Mouse (Mus musculus) midbrain, embryonic 13.5 days (tissue): Measurements from ENCODE around the gene Ccnk. TPM values are rescaled to one million over a fixed set of nuclear protein-coding genes. Genes with fewer than 3 reads are reported as not detected.
A peak's percentile ranks its signal among the peaks of the same experiment; 100 is the strongest.

ENCODE experiments used
- ATAC-seq: fragments of 200-750 bp; cut with Nextera tagmentation; 2 replicates; pipeline ENCODE4 v1.8.0; 2017; ENCODE audit warnings: mild to moderate bottlenecking, moderate TSS enrichment, moderate library complexity
- H3K27ac ChIP-seq: fragments of 300-500 bp; sonication (generic); 2 replicates; pipeline ENCODE4 v1.5.1; 2015; ENCODE audit warnings: inconsistent platforms, mild to moderate bottlenecking, moderate library complexity
- H3K27me3 ChIP-seq: fragments of 300-500 bp; sonication (generic); 2 replicates; pipeline ENCODE4 v1.6.1; 2015; ENCODE audit warnings: mild to moderate bottlenecking, inconsistent platforms
- H3K36me3 ChIP-seq: fragments of 300-500 bp; sonication (generic); 2 replicates; pipeline ENCODE4 v1.6.1; 2015; ENCODE audit warnings: mild to moderate bottlenecking, inconsistent platforms
- H3K4me1 ChIP-seq: fragments of 300-500 bp; sonication (generic); replicated peaks from 2 replicates; pipeline ENCODE4 v1.6.1; 2015; ENCODE audit warnings: inconsistent platforms
- H3K4me2 ChIP-seq: fragments of 300-500 bp; sonication (generic); replicated peaks from 2 replicates; pipeline ENCODE4 v1.6.1; 2015; ENCODE audit warnings: moderate library complexity, mild to moderate bottlenecking, inconsistent platforms
- H3K4me3 ChIP-seq: fragments of 300-500 bp; sonication (generic); replicated peaks from 2 replicates; pipeline ENCODE4 v1.5.1; 2015; ENCODE audit warnings: mild to moderate bottlenecking, inconsistent platforms
- H3K9ac ChIP-seq: fragments of 300-500 bp; sonication (generic); replicated peaks from 2 replicates; pipeline ENCODE4 v1.6.1; 2015; ENCODE audit warnings: mild to moderate bottlenecking, inconsistent platforms
- H3K9me3 ChIP-seq: fragments of 300-500 bp; sonication (generic); 2 replicates; pipeline ENCODE4 v1.6.1; 2016; ENCODE audit warnings: mild to moderate bottlenecking, inconsistent platforms
- WGBS: fragments of 180-500 bp; shearing (Covaris S2); methylation state at CpG from one replicate; pipeline ENCODE4 v1.1.7; 2015; 5-methylcytosine and 5-hydroxymethylcytosine counted together
- polyA plus RNA-seq: library from polyadenylated mRNA; unstranded; fragments of >200 nt; fragmentation: Nextera tagmentation; extraction: Ambion mirVana; gene quantifications from 2 replicates; pipeline ENCODE4 v1.2.1, GENCODE M21; 2015

Gene Ccnk
- polyA plus RNA-seq: 4.4 and 4.7 TPM in 2 replicates

DNA sequence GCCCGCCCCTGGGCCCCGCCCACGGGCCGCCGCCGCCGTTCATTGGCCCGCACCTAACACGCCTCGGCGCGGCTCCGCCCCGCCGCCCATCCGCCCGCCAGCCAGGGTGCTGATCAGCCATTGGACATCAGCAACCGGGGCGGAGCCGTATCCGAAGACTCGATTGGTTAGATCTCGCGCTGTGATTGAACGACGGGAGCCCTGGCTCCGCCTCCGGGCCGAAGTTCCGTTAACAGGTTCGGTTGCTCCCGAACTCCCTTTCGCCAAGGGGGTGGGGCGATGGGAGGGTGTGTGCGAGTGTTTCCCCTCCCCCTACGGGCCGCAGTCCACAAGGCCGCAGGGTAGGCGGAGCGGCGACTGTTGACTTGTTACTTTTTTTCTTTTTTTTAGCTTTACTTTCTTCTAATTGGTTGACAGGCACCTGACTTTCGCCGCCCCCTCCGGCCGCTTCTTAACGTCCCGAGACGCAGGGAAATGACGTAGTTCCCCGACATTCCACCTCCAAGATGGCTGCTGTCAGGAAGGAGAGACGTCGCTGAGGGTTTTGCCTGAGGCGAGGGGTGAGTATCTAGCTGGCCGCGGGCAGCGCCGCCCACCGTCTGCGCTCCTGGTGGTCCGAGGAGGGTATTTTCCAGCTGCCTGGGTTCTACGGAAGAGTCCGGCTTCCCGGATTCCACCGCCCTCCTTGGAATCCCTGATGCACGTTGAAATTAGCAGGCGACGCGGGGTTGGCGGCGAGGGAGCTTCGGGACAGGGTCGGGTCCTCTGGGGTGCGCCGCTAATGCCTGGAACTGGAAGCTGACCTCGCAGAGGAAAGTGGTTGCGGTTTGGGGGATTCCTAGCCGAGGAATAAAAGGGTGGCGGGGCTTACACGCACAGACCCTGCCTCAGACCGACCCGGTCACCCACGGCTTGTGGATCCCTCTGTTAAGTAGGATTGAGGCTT is at the start of gene Ccnk:
Gene Ccnk (plus strand): TSS at position 259 of the 946 bp plus-strand sequence.
- H3K27me3 ChIP-seq: no peaks in the 10 kb centered on the region
- H3K4me2 ChIP-seq: peak within 1 kb of the TSS; percentile 86
- ATAC-seq: peak; percentile 98
- peak within 1 kb of the TSS; percentile 97 for H3K9ac ChIP-seq
- WGBS: under 1% methylated on average over 80 of the region's 82 CpGs
- peaks cover 35% of the 10 kb centered on the region for H3K4me1 ChIP-seq
- peak within 1 kb of the TSS; percentile 84 for H3K27ac ChIP-seq
- H3K9me3 ChIP-seq: no peaks in the 10 kb centered on the region
- peak within 1 kb of the TSS; percentile 99 for H3K4me3 ChIP-seq
- H3K36me3 ChIP-seq: peaks cover 16% of the 10 kb centered on the region

DNA sequence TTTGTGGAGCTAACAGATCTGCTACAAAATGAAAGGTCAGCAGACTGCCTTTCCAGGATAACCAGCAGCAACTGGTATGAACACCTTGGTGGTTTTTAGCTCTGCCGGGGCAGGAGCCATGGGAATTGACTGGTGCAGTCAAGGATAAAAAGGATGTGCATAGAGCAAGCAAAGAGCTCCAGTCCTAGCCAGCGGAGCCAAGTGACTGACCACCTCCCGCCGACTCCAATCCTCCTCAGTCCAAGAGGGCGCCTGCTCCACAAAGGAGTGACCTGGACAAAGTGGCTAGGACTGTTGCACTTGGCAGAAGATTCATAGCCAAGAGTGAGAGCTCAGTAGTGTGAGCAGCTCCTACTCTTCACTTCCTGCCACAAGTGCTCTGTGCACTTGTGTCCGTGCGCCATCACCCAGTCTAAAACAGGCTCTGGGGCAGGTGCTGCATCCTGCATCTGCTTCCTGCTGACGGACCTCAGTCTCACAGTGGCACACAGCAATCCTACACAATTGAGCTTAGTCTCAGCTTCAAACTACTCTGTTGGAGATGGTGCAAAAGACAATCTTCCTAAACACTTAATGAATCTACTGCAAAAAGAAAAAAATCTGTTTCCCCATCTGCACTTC is 46.8 kb upstream of the Ccnk start:
- Histone ChIP-seq H3K9me3 (no peaks in the 10 kb centered on the region), H3K4me1 (no peaks in the 10 kb centered on the region), H3K27me3 (no peaks in the 10 kb centered on the region), H3K27ac (no peak overlapping the region), H3K4me2 (no peak overlapping the region), H3K4me3 (no peak overlapping the region), H3K36me3 (peaks cover 27% of the 10 kb centered on the region), H3K9ac (no peak overlapping the region)
- WGBS: 88% methylated on average over 8 of the region's 8 CpGs
- no peak for ATAC-seq

DNA sequence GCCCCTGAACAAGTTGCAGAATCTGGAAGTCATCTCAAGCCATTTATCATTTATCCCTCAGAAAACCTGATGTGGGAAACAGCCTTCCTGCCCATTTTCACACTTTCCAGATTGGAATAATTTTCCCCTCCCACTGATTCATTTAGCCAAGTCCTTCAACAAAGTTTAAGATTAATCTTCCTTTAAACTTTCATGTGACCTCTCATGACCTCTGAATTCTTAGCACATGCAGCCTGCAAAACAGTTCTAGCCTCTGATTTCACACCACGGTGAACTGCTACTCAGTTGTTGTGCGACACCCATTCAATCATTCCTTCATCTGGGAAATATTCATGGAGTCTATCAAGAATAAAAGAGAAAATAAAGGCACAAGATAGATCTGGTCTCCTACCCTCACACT is 46.2 kb upstream of the Ccnk start:
- no peaks in the 10 kb centered on the region for H3K4me1 ChIP-seq
- no peak overlapping the region for H3K4me2 ChIP-seq
- H3K27me3 ChIP-seq: no peaks in the 10 kb centered on the region
- no peak overlapping the region for H3K4me3 ChIP-seq
- H3K36me3 ChIP-seq: peaks cover 21% of the 10 kb centered on the region
- WGBS: 77% methylated on average over 2 of the region's 2 CpGs
- no peaks in the 10 kb centered on the region for H3K9me3 ChIP-seq
- H3K9ac ChIP-seq: no peak overlapping the region
- no peak overlapping the region for H3K27ac ChIP-seq
- no peak for ATAC-seq

GRCm38 (mm10) chr12:108135610-108136208 is 43.7 kb upstream of the Ccnk start:
- H3K4me1 ChIP-seq: no peaks in the 10 kb centered on the region
- 86% methylated on average over 6 of the region's 6 CpGs for WGBS
- H3K4me2 ChIP-seq: no peak overlapping the region
- no peak overlapping the region for H3K9ac ChIP-seq
- no peaks in the 10 kb centered on the region for H3K9me3 ChIP-seq
- H3K36me3 ChIP-seq: peaks cover 8% of the 10 kb centered on the region
- H3K4me3 ChIP-seq: no peak overlapping the region
- ATAC-seq: no peak
- no peak overlapping the region for H3K27ac ChIP-seq
- H3K27me3 ChIP-seq: no peaks in the 10 kb centered on the region

- no peak overlapping the region for H3K4me3 ChIP-seq
- ATAC-seq: no peak
- peaks cover 18% of the 10 kb centered on the region for H3K36me3 ChIP-seq
- no peak overlapping the region for H3K27ac ChIP-seq
- WGBS: 94% methylated on average over 5 of the region's 5 CpGs
- H3K4me1 ChIP-seq: no peaks in the 10 kb centered on the region
- no peak overlapping the region for H3K9ac ChIP-seq
- no peaks in the 10 kb centered on the region for H3K27me3 ChIP-seq
- no peak overlapping the region for H3K4me2 ChIP-seq
- H3K9me3 ChIP-seq: no peaks in the 10 kb centered on the region
Observed at GRCm38 (mm10) chr12:108143624-108144498, 35.5 kb upstream of the Ccnk start.

- Histone ChIP-seq H3K4me3 (no peak overlapping the region), H3K27me3 (no peaks in the 10 kb centered on the region), H3K9ac (no peak overlapping the region), H3K27ac (no peak overlapping the region), H3K9me3 (no peaks in the 10 kb centered on the region), H3K36me3 (peaks cover 20% of the 10 kb centered on the region), H3K4me1 (no peaks in the 10 kb centered on the region), H3K4me2 (no peak overlapping the region)
- 97% methylated on average over 3 of the region's 3 CpGs for WGBS
- ATAC-seq: no peak
Observed at GRCm38 (mm10) chr12:108145198-108145597, 34.2 kb upstream of the Ccnk start.

DNA sequence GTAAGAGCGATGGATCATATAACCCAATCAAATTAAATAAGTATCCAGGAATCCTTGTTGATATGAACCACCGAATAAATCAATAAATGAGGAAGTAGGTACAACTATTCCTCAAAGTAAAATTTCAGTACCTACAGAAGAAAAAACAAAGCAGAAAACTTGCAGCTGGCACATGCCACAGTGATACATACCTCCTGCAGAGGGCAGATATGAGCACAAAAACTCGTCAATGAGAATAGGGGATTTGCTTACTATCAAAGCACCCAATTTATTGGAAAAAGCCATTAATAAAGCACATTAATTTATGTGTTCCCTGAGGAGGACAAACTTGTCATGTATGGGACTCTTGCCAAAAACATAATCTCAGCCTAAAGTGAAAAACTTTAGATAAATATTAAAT is 29.6 kb upstream of the Ccnk start:
- no peak overlapping the region for H3K9ac ChIP-seq
- no peaks in the 10 kb centered on the region for H3K9me3 ChIP-seq
- no peak overlapping the region for H3K4me3 ChIP-seq
- no peak overlapping the region for H3K27ac ChIP-seq
- H3K4me1 ChIP-seq: no peaks in the 10 kb centered on the region
- no peaks in the 10 kb centered on the region for H3K27me3 ChIP-seq
- 83% methylated on average over 3 of the region's 3 CpGs for WGBS
- H3K36me3 ChIP-seq: peaks cover 33% of the 10 kb centered on the region
- H3K4me2 ChIP-seq: no peak overlapping the region
- no peak for ATAC-seq

DNA sequence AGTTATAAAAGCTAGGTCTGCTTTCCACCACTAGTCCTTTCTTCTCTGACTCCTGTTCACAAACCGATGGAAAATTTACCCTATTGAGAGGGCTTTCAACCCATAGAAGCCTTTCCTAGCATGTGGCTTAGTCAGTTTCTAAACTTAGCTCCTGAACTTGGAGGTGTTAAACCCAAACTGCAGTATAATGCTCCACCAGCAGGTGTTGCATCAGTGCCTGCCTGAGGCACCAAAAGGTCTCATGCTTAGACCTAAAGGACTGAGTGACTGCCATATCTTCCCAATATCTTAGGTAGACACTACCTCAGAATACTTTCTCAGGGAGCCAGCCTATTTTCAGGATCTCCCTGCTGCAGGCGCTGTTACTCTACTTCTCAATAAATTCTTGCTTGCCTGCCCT is 26.6 kb upstream of the Ccnk start:
- Histone ChIP-seq H3K27ac (no peak overlapping the region), H3K9me3 (no peaks in the 10 kb centered on the region), H3K36me3 (peaks cover 53% of the 10 kb centered on the region), H3K4me3 (no peak overlapping the region), H3K9ac (no peak overlapping the region), H3K4me2 (no peak overlapping the region), H3K27me3 (no peaks in the 10 kb centered on the region), H3K4me1 (no peaks in the 10 kb centered on the region)
- WGBS: 98% methylated on average over 2 of the region's 2 CpGs
- ATAC-seq: no peak

DNA sequence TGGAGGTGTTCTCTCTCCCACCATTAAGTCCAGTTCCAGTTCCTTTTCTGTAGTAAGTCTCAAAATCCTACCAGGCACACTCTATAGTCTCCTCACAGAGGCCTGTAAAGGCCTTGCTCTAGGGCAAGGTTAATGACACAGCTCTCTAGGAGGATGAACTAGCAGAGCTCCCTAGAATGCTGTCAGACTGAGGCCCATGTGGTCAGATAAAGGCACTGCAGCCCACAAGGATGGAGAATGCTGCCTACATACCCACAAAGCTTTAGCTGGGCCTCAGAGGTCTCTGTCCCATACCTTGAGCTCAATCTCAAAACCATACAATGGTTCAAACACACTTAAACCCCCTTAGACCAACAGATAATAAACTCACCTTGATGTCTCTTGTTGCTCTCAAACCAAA is 19.5 kb upstream of the Ccnk start:
- no peak for ATAC-seq
- no peak overlapping the region for H3K4me2 ChIP-seq
- H3K4me3 ChIP-seq: no peak overlapping the region
- H3K27ac ChIP-seq: no peak overlapping the region
- no peaks in the 10 kb centered on the region for H3K27me3 ChIP-seq
- H3K9me3 ChIP-seq: no peaks in the 10 kb centered on the region
- peaks cover 69% of the 10 kb centered on the region for H3K36me3 ChIP-seq
- no peak overlapping the region for H3K9ac ChIP-seq
- H3K4me1 ChIP-seq: 0 out of 2 replicates have a peak, but pooled peaks cover 2% of the 10 kb centered on the region

DNA sequence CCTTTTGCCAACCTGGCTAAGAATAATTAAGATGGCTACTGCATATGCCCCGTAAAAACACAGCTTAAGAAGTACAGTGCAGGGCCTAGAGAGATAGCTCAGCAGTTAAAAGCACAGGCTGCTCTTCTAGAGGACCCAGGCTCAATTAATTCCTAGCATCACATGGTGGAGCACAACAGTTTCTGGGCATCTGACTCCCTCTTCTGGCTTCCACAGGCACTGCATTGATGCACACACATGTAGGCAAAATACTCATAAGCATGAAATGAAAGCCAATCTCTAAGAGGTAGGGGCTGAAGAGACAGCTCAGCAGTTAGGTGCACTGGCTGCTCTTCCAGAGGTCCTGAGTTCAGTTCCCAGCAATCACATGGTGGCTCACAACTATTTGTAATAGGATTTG is 17.3 kb upstream of the Ccnk start:
- 96% methylated on average over 1 of the region's 1 CpGs for WGBS
- ATAC-seq: no peak

GRCm38 (mm10) chr12:108163706-108164105 is 15.7 kb upstream of the Ccnk start:
- peaks cover 43% of the 10 kb centered on the region for H3K36me3 ChIP-seq
- 0 out of 2 replicates have a peak, but pooled peaks cover 7% of the 10 kb centered on the region for H3K4me1 ChIP-seq
- H3K9ac ChIP-seq: no peak overlapping the region
- WGBS: 82% methylated on average over 3 of the region's 3 CpGs
- no peak overlapping the region for H3K27ac ChIP-seq
- no peak overlapping the region for H3K4me3 ChIP-seq
- H3K9me3 ChIP-seq: no peaks in the 10 kb centered on the region
- no peak for ATAC-seq
- H3K27me3 ChIP-seq: no peaks in the 10 kb centered on the region
- no peak overlapping the region for H3K4me2 ChIP-seq

More for the DNA sequence above, 17.3 kb upstream of the Ccnk start:
- Histone ChIP-seq H3K4me3 (no peak overlapping the region), H3K9me3 (no peaks in the 10 kb centered on the region), H3K27me3 (no peaks in the 10 kb centered on the region), H3K27ac (no peak overlapping the region), H3K36me3 (peaks cover 52% of the 10 kb centered on the region), H3K9ac (no peak overlapping the region), H3K4me2 (no peak overlapping the region), H3K4me1 (0 out of 2 replicates have a peak, but pooled peaks cover 7% of the 10 kb centered on the region)
